Mouse (Mus musculus) heart, embryonic 11.5 days (tissue): Measurements from ENCODE around the gene Tm9sf3. TPM values are rescaled to one million over a fixed set of nuclear protein-coding genes. Genes with fewer than 3 reads are reported as not detected.

ENCODE experiments used
- ATAC-seq: fragments of 200-750 bp; cut with Nextera tagmentation; replicated peaks from 2 replicates; pipeline ENCODE4 v1.8.0; 2017; ENCODE audit warnings: moderate library complexity; ENCODE audit not compliant: insufficient number of reproducible peaks, low FRiP score, low TSS enrichment
- H3K27ac ChIP-seq: fragments of 300-500 bp; sonication (generic); 2 replicates; pipeline ENCODE4 v1.5.1; 2014; ENCODE audit warnings: mild to moderate bottlenecking, low read depth, low read length
- H3K27me3 ChIP-seq: fragments of 300-500 bp; sonication (generic); 2 replicates; pipeline ENCODE4 v1.6.1; 2014; ENCODE audit warnings: mild to moderate bottlenecking, low read length, mixed read lengths; ENCODE audit not compliant: control insufficient read depth, insufficient read depth
- H3K36me3 ChIP-seq: fragments of 300-500 bp; sonication (generic); 2 replicates; pipeline ENCODE4 v1.6.1; 2014; ENCODE audit warnings: mild to moderate bottlenecking, low read length, moderate library complexity, mixed read lengths; ENCODE audit not compliant: control insufficient read depth, insufficient read depth
- H3K4me1 ChIP-seq: fragments of 300-500 bp; sonication (generic); 2 replicates; pipeline ENCODE4 v1.6.1; 2014; ENCODE audit warnings: low read length; ENCODE audit not compliant: control insufficient read depth, insufficient read depth
- H3K4me2 ChIP-seq: fragments of 300-500 bp; sonication (generic); 2 replicates; pipeline ENCODE4 v1.6.1; 2014; ENCODE audit warnings: mild to moderate bottlenecking, moderate library complexity
- H3K4me3 ChIP-seq: fragments of 300-500 bp; sonication (generic); 2 replicates; pipeline ENCODE4 v1.5.1; 2014; ENCODE audit warnings: low read depth, low read length
- H3K9ac ChIP-seq: fragments of 300-500 bp; sonication (generic); 2 replicates; pipeline ENCODE4 v1.6.1; 2014; ENCODE audit warnings: mild to moderate bottlenecking, low read depth, low read length, moderate library complexity
- H3K9me3 ChIP-seq: fragments of 300-500 bp; sonication (generic); replicated peaks from 2 replicates; pipeline ENCODE4 v1.6.1; 2016; ENCODE audit warnings: low read length; ENCODE audit not compliant: control insufficient read depth
- WGBS: fragments of 180-500 bp; shearing (Covaris S2); extraction: QIAGEN DNeasy Blood & Tissue Kit; methylation state at CpG from one replicate; pipeline ENCODE4 v1.1.7; 2014; ENCODE audit not compliant: insufficient replicate concordance; 5-methylcytosine and 5-hydroxymethylcytosine counted together
- polyA plus RNA-seq: library from polyadenylated mRNA; unstranded; fragments of >200 nt; fragmentation: Nextera tagmentation; extraction: Ambion mirVana; gene quantifications from 2 replicates; pipeline ENCODE4 v1.2.1, GENCODE M21; 2014

The Tm9sf3 gene
- polyA plus RNA-seq, 1 experiment from 2014 or later, result 92.1 TPM

- H3K4me3 ChIP-seq, result no peak overlapping the region
- no peaks in the 10 kb centered on the region for H3K27me3 ChIP-seq
- no peaks in the 10 kb centered on the region for H3K36me3 ChIP-seq
- no peak overlapping the region for H3K27ac ChIP-seq
- no peak overlapping the region for H3K4me2 ChIP-seq
- H3K9me3 ChIP-seq, result no peaks in the 10 kb centered on the region
- ATAC-seq, result no peak
- no peak overlapping the region for H3K9ac ChIP-seq
- H3K4me1 ChIP-seq, result no peaks in the 10 kb centered on the region
- 56% methylated on average over 5 of the region's 5 CpGs for WGBS
Observed at GRCm38 (mm10) chr19:41290952-41291619, 27.3 kb upstream of the Tm9sf3 start.

DNA sequence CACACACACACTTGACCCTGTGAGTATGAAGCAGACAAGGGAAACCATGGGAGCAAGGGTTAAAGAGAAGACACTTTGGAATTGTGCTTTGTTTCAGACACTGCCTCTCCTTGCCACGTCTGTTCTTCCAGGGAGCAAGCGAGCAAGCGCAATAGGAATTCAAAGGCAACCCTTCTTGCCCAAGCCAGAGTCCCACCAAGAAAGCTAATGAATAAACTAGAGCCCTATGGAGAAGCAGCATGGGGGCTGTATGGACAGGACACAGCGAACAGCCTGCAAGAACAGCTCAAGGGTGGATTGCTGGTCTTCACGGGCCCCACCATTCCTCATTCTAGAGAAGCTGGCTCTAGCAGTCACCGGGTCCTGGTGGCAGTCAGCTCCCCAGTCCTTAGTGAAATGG, 24.8 kb upstream of the Tm9sf3 start:
- H3K27me3 ChIP-seq, result no peaks in the 10 kb centered on the region
- H3K36me3 ChIP-seq, result no peaks in the 10 kb centered on the region
- ATAC-seq, result no peak
- H3K4me1 ChIP-seq, result no peaks in the 10 kb centered on the region
- no peak overlapping the region for H3K4me2 ChIP-seq
- no peak overlapping the region for H3K4me3 ChIP-seq
- no peak overlapping the region for H3K27ac ChIP-seq
- 67% methylated on average over 6 of the region's 6 CpGs for WGBS
- H3K9me3 ChIP-seq, result no peaks in the 10 kb centered on the region
- H3K9ac ChIP-seq, result no peak overlapping the region

DNA sequence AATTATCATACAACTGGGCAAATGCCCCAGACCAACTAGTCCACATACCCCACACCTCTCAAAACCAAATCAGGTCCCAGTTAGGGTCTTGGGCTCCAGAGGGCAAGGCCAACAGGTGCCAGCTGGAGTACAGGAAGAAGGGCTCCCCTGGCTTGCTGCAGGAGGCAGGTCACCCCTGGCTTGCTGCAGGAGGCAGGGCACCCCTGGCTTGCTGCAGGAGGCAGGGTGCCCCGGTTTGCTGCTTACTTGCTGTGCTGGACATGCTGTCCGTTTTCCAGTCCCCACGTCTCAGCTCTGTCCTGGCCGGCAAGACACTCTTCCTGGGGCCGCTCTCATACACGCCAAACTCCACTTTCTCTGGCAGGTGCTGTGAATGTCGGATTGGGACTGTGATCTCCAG, 23.4 kb upstream of the Tm9sf3 start:
- no peak for ATAC-seq
- H3K4me2 ChIP-seq, result no peak overlapping the region
- H3K9me3 ChIP-seq, result no peaks in the 10 kb centered on the region
- no peak overlapping the region for H3K9ac ChIP-seq
- H3K27me3 ChIP-seq, result no peaks in the 10 kb centered on the region
- H3K27ac ChIP-seq, result no peak overlapping the region
- no peaks in the 10 kb centered on the region for H3K36me3 ChIP-seq
- H3K4me1 ChIP-seq, result peaks cover 7% of the 10 kb centered on the region
- H3K4me3 ChIP-seq, result no peak overlapping the region
- WGBS, result 77% methylated on average over 7 of the region's 7 CpGs

DNA sequence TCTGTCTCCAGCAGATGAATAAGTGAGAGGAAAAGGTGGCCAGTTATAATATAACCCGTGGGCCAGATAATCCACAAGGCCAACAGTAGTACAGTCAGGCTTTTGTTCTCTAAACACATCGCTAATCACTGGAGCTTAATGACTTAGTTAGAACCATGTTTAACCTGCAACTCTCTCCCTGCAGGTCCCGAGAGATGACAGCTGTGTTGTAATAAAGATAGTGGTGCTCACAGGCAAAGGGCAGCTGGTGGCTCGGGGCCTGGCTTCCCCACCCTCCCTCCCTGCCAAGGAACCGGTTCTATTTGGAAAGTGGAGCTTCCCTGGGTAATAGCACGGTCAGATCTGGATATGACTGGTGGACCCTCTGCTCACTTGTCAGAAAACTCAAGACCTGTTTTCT, 20.7 kb upstream of the Tm9sf3 start:
- H3K27ac ChIP-seq, result no peak overlapping the region
- no peaks in the 10 kb centered on the region for H3K9me3 ChIP-seq
- no peak overlapping the region for H3K9ac ChIP-seq
- WGBS, result 37% methylated on average over 6 of the region's 6 CpGs
- no peaks in the 10 kb centered on the region for H3K27me3 ChIP-seq
- H3K4me2 ChIP-seq, result no peak overlapping the region
- no peak for ATAC-seq
- no peak overlapping the region for H3K4me3 ChIP-seq
- H3K36me3 ChIP-seq, result no peaks in the 10 kb centered on the region
- H3K4me1 ChIP-seq, result peaks cover 8% of the 10 kb centered on the region

GRCm38 (mm10) chr19:41282718-41283117, 18.9 kb upstream of the Tm9sf3 start:
- Histone ChIP-seq H3K27ac (no peak overlapping the region), H3K27me3 (no peaks in the 10 kb centered on the region), H3K4me1 (peaks cover 8% of the 10 kb centered on the region), H3K4me2 (peak overlapping the region; percentile 17; the same call in 1 of the 2 replicates), H3K4me3 (no peak overlapping the region), H3K36me3 (no peaks in the 10 kb centered on the region), H3K9me3 (no peaks in the 10 kb centered on the region), H3K9ac (no peak overlapping the region)
- ATAC-seq, result no peak
- WGBS, result 39% methylated on average over 5 of the region's 5 CpGs

DNA sequence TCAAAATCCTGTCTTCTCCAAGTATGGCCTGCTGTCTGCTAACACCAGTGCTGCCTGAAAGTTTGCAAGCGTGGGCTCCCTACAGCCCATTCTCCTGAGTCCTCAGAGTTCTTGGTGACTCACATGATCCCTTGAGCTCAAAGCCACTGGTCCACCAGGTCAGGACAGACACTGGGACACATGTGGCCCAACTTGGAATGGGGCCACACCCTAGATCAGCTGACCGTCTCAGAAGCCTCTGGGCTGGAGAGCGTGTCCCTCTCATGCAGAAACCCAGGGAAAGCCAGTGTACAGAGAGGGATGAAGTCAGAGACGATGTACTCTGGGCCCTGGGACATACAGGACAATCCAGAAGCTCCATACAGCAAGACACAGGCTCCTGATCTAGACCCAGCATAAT, 18.4 kb upstream of the Tm9sf3 start:
- WGBS, result 59% methylated on average over 4 of the region's 4 CpGs
- no peak overlapping the region for H3K4me3 ChIP-seq

DNA sequence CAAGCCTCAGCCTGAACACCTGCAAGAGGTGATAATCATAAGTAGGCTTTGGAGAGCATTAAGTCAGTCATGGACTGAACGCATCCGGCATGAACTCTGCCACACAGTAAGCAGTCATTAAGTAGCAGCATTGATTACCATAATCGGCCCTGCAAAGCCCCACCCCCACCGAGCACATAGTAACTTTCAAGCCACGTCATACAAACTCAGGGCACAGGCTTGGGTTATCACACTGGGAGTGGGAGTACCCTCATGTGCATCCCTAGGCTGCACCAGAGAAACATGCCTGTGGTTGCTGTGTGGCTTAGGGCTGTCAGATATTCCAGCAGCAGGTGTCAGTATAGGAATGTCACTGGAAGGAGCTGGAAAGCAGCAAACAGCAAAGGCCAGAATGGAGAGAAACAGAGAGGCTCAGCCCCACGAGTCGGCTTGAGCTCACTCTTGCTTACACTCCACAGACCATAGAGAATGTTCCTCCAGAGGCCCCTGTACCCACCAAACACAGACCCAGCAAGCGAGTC, 16.0 kb upstream of the Tm9sf3 start:
- Histone ChIP-seq H3K9ac (no peak overlapping the region), H3K4me2 (no peak overlapping the region), H3K27ac (no peak overlapping the region), H3K36me3 (no peaks in the 10 kb centered on the region), H3K4me1 (peaks cover 8% of the 10 kb centered on the region), H3K9me3 (no peaks in the 10 kb centered on the region), H3K27me3 (no peaks in the 10 kb centered on the region), H3K4me3 (no peak overlapping the region)
- WGBS, result 73% methylated on average over 8 of the region's 8 CpGs
- ATAC-seq, result no peak

More for the DNA sequence above, 18.4 kb upstream of the Tm9sf3 start:
- Histone ChIP-seq H3K9ac (no peak overlapping the region), H3K36me3 (no peaks in the 10 kb centered on the region), H3K9me3 (no peaks in the 10 kb centered on the region), H3K4me1 (peaks cover 8% of the 10 kb centered on the region), H3K4me2 (no peak overlapping the region), H3K27ac (no peak overlapping the region), H3K27me3 (no peaks in the 10 kb centered on the region)
- ATAC-seq, result no peak

DNA sequence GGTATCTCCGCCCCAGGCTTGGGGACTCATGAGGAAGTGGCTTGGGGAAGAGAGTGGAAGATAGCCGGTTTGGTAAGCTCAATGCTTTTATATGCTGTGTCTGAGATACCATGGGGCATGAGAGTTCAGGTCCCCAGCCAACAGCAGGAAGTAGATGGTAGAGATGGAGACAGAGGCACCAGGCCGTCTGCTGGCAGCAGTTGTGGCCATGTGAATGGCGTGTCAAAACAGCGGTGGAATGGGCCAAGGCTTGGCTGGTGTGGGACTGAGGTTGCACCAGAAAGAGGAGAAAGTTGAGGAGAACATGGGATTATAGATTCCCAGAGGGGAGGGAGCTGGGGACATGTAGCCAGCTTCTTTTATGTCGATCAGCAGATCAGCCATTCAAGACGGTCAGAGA, 14.8 kb upstream of the Tm9sf3 start:
- Histone ChIP-seq H3K27ac (no peak overlapping the region), H3K9ac (no peak overlapping the region), H3K4me2 (no peak overlapping the region), H3K4me3 (no peak overlapping the region), H3K4me1 (peaks cover 8% of the 10 kb centered on the region), H3K27me3 (no peaks in the 10 kb centered on the region), H3K9me3 (no peaks in the 10 kb centered on the region), H3K36me3 (no peaks in the 10 kb centered on the region)
- ATAC-seq, result no peak
- 67% methylated on average over 7 of the region's 7 CpGs for WGBS

DNA sequence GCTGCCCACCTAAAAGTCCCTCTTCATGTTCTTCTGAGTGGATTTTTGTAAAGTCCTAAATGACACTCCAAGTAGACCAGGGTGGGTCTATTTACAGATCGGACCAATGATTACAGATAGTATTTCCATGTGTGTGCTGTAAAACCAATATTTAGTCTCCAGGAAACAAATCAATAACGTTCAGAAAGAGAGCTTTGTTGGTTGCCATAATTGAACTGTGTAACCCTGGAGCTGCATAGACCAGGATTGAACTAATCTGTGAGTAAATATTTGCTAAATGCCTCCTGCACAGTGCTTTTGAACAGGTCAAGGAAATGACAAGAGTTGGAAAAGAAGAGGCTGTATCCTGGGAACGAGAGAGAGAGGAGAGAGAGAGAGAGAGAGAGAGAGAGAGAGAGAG, 11.8 kb upstream of the Tm9sf3 start:
- Histone ChIP-seq H3K27me3 (no peaks in the 10 kb centered on the region), H3K36me3 (no peaks in the 10 kb centered on the region), H3K27ac (no peak overlapping the region), H3K4me1 (no peaks in the 10 kb centered on the region), H3K9ac (no peak overlapping the region), H3K4me2 (no peak overlapping the region), H3K9me3 (no peaks in the 10 kb centered on the region), H3K4me3 (no peak overlapping the region)
- WGBS, result 71% methylated on average over 3 of the region's 3 CpGs
- no peak for ATAC-seq
